In genomic region chr16:18416837-18417236, GRCm38 (mm10) we compare ENCODE assay signal across 10 mouse cellular contexts. TPM values are rescaled to one million over a fixed set of nuclear protein-coding genes. Genes with fewer than 3 reads are reported as not detected.
DNase-seq lines count a peak whose midpoint lies in the region; ATAC-seq and TF ChIP-seq lines count a peak whose summit lies in the region.
"Had no signal": no experiment of that assay in that cellular context is flagged by ENCODE, and none has a peak within 500 bp of the region (broad histone marks: within the 10 kb centered on the region; RNA-seq: fewer than 3 reads in every experiment).

No protein-coding gene starts in this region.

- no peak for DNase-seq in kidney, adult 18-20 months
- DNase-seq in MN1 (ENCODE audit: low spot score): no peak
- DNase-seq in yolk sac, embryonic 10.5 days (ENCODE audit: low spot score): no peak
- no peak for DNase-seq in left cerebral cortex, postnatal 10 days (ENCODE audit: extremely low spot score in 1 of 2, low spot score in 2 of 2)
- DNase-seq: right cerebral cortex, postnatal 25 days had no signal

- TF ChIP-seq POLR2A in cortical plate, adult 2 months (IDR thresholded peaks at IDR 0.05; ENCODE audit: extremely low read depth, insufficient read depth, low read length): no peak

- H3K9me3 ChIP-seq in kidney, embryonic 15.5 days (replicated peaks): no peaks in the 10 kb centered on the region
- no peaks in the 10 kb centered on the region for H3K9me3 ChIP-seq in limb, embryonic 13.5 days

- H3K36me3 ChIP-seq in kidney, embryonic 15.5 days: peaks cover 53% of the 10 kb centered on the region
- H3K36me3 ChIP-seq in limb, embryonic 13.5 days: peaks cover 55% of the 10 kb centered on the region

- 57% methylated on average over 3 of the region's 3 CpGs for WGBS in kidney, embryonic 15.5 days
- 89% methylated on average over 3 of the region's 3 CpGs for WGBS in limb, embryonic 13.5 days

- no peak overlapping the region for H3K9ac ChIP-seq in kidney, embryonic 15.5 days
- 0 out of 2 replicates have a peak overlapping the region, but pooled peaks have one; percentile 9 for H3K9ac ChIP-seq in limb, embryonic 13.5 days

- 0 out of 2 replicates have a peak overlapping the region, but pooled peaks have one; percentile 8 for H3K4me2 ChIP-seq in kidney, embryonic 15.5 days
- no peak overlapping the region for H3K4me2 ChIP-seq in limb, embryonic 13.5 days (replicated peaks)

- peaks cover 18% of the 10 kb centered on the region for H3K4me1 ChIP-seq in kidney, embryonic 15.5 days
- peaks cover 12% of the 10 kb centered on the region for H3K4me1 ChIP-seq in cortical plate, adult 2 months (ENCODE audit: control insufficient read depth, insufficient read depth, low read length)
- H3K4me1 ChIP-seq in limb, embryonic 13.5 days: peaks cover 7% of the 10 kb centered on the region

- no peaks in the 10 kb centered on the region for H3K27me3 ChIP-seq in kidney, embryonic 15.5 days
- no peaks in the 10 kb centered on the region for H3K27me3 ChIP-seq in limb, embryonic 13.5 days

- intact Hi-C loops in left cerebral cortex, postnatal 10 days (cut with DNase I): no loop called here

- no peak overlapping the region for H3K4me3 ChIP-seq in kidney, embryonic 15.5 days (replicated peaks)
- H3K4me3 ChIP-seq in cortical plate, adult 2 months (ENCODE audit: insufficient read depth, low read length): peak overlapping the region; percentile 12; the same call in 1 of the 2 replicates
- no peak overlapping the region for H3K4me3 ChIP-seq in limb, embryonic 13.5 days

- peak; percentile 42 for ATAC-seq in kidney, embryonic 15.5 days (replicated peaks; ENCODE audit: low FRiP score)
- peak; percentile 37 for ATAC-seq in CD4-positive, CD25-positive, alpha-beta regulatory T cell, adult 4 months
- ATAC-seq in limb, embryonic 13.5 days (ENCODE audit: low FRiP score, low read depth): no peak
- ATAC-seq: forebrain, embryonic 16.5 days had no signal

- TF ChIP-seq CTCF in cortical plate, adult 2 months (IDR thresholded peaks at IDR 0.05; ENCODE audit: extremely low read depth, insufficient read depth, low read length): no peak

- H3K27ac ChIP-seq in kidney, embryonic 15.5 days: peak overlapping the region; percentile 83
- H3K27ac ChIP-seq in cortical plate, adult 2 months (ENCODE audit: insufficient read depth, low read length): peak overlapping the region; percentile 92
- peak overlapping the region; percentile 44; the same call in 1 of the 2 replicates for H3K27ac ChIP-seq in limb, embryonic 13.5 days

RNA-seq across cellular contexts. Expression of gene Txnrd2, which starts 9.3 kb away (rescaled TPM):
- 28.1 and 29.1 TPM in 2 replicates for polyA plus RNA-seq in kidney, embryonic 15.5 days (2015; fragmentation: Nextera tagmentation; extraction: Ambion mirVana)
- polyA plus RNA-seq in CD4-positive, CD25-positive, alpha-beta regulatory T cell, adult 4 months (2017; shearing (Covaris generic)): 10 to 100 TPM; 21.7 to 26.7 TPM
- 22.4 and 29.5 TPM in 2 replicates for polyA plus RNA-seq in cortical plate, adult 2 months (2012; rRNA removed)
- 19.8 and 21.3 TPM in 2 replicates for polyA plus RNA-seq in limb, embryonic 13.5 days (2015; fragmentation: Nextera tagmentation; extraction: Ambion mirVana)
- 10 to 100 TPM; 24.1 to 27.4 TPM for total RNA-seq in left cerebral cortex, postnatal 10 days (2021)

RNA-seq across cellular contexts. Expression of gene Comt, which starts 9.8 kb away (rescaled TPM):
- polyA plus RNA-seq in kidney, embryonic 15.5 days (2015; fragmentation: Nextera tagmentation; extraction: Ambion mirVana): 97.2 and 103 TPM in 2 replicates
- polyA plus RNA-seq in CD4-positive, CD25-positive, alpha-beta regulatory T cell, adult 4 months (2017; shearing (Covaris generic)): 10 to 100 TPM; 62.0 to 65.2 TPM
- polyA plus RNA-seq in cortical plate, adult 2 months (2012; rRNA removed): 150 and 155 TPM in 2 replicates
- polyA plus RNA-seq in limb, embryonic 13.5 days (2015; fragmentation: Nextera tagmentation; extraction: Ambion mirVana): 87.4 and 89.4 TPM in 2 replicates
- 10 to 100 TPM; 65.2 to 66.3 TPM for total RNA-seq in left cerebral cortex, postnatal 10 days (2021)
